ENCODE assay signal across 8 mouse cellular contexts in genomic region chr3:87906981-87907857, GRCm38 (mm10). TPM values are rescaled to one million over a fixed set of nuclear protein-coding genes. Genes with fewer than 3 reads are reported as not detected.
DNase-seq lines count a peak whose midpoint lies in the region; ATAC-seq and TF ChIP-seq lines count a peak whose summit lies in the region.

No protein-coding gene starts in this region.

- peak overlapping the region; percentile 95 for H3ac ChIP-seq in myocyte (ENCODE audit: control insufficient read depth, insufficient read length)

- peak overlapping the region; percentile 94 for H3K27ac ChIP-seq in hindbrain, embryonic 11.5 days (ENCODE audit: low read depth, low read length)
- peak overlapping the region; percentile 97 for H3K27ac ChIP-seq in limb, embryonic 15.5 days

- TF ChIP-seq POLR2A in myocyte (IDR thresholded peaks at IDR 0.05; ENCODE audit: insufficient read length, low read depth) = peak; percentile 40

- peak overlapping the region; percentile 88 for H3K4me2 ChIP-seq in hindbrain, embryonic 11.5 days (replicated peaks; ENCODE audit: low read depth, low read length)
- H3K4me2 ChIP-seq in limb, embryonic 15.5 days = peak overlapping the region; percentile 63
- H3K4me2 ChIP-seq in myocyte (ENCODE audit: low read depth) = peak overlapping the region; percentile 94

- no peaks in the 10 kb centered on the region for H3K27me3 ChIP-seq in hindbrain, embryonic 11.5 days (ENCODE audit: control insufficient read depth, insufficient read depth, low read length)
- no peaks in the 10 kb centered on the region for H3K27me3 ChIP-seq in limb, embryonic 15.5 days
- no peaks in the 10 kb centered on the region for H3K27me3 ChIP-seq in myocyte (ENCODE audit: control insufficient read depth, insufficient read depth, insufficient read length)

- H3K36me3 ChIP-seq in hindbrain, embryonic 11.5 days (ENCODE audit: control insufficient read depth, insufficient read depth, low read length) = no peaks in the 10 kb centered on the region
- no peaks in the 10 kb centered on the region for H3K36me3 ChIP-seq in limb, embryonic 15.5 days
- no peaks in the 10 kb centered on the region for H3K36me3 ChIP-seq in myocyte (ENCODE audit: control insufficient read depth, insufficient read depth)

- peak overlapping the region; percentile 79 for H3K4me3 ChIP-seq in hindbrain, embryonic 11.5 days (ENCODE audit: low read depth, low read length)
- H3K4me3 ChIP-seq in limb, embryonic 15.5 days = peak overlapping the region; percentile 80
- H3K4me3 ChIP-seq in myocyte = peak overlapping the region; percentile 76

- H3K79me2 ChIP-seq in myocyte (ENCODE audit: control insufficient read depth, insufficient read depth) = peaks cover 57% of the 10 kb centered on the region

- WGBS in hindbrain, embryonic 11.5 days = under 1% methylated on average over 27 of the region's 27 CpGs
- under 1% methylated on average over 27 of the region's 27 CpGs for WGBS in limb, embryonic 15.5 days

- peak; percentile 35 for ATAC-seq in erythroblast, adult 5-6 weeks (replicated peaks; ENCODE audit: low FRiP score, poor library complexity, severe bottlenecking)
- ATAC-seq in hindbrain, embryonic 11.5 days (ENCODE audit: low FRiP score) = no peak
- ATAC-seq in limb, embryonic 15.5 days (ENCODE audit: insufficient number of reproducible peaks, low FRiP score, low TSS enrichment, low read depth) = no peak
- ATAC-seq in megakaryocyte-erythroid progenitor cell, adult 5-6 weeks (replicated peaks; ENCODE audit: low FRiP score, low TSS enrichment, poor library complexity, severe bottlenecking) = no peak

- peaks cover 17% of the 10 kb centered on the region for H3K4me1 ChIP-seq in hindbrain, embryonic 11.5 days (replicated peaks; ENCODE audit: control insufficient read depth, insufficient read depth, low read length)
- H3K4me1 ChIP-seq in limb, embryonic 15.5 days = peaks cover 40% of the 10 kb centered on the region

- peak overlapping the region; percentile 94 for H3K9ac ChIP-seq in hindbrain, embryonic 11.5 days (ENCODE audit: low read depth, low read length)
- H3K9ac ChIP-seq in limb, embryonic 15.5 days = peak overlapping the region; percentile 83

- peak; percentile 40 for DNase-seq in layer of hippocampus, postnatal 36 days
- no peak for DNase-seq in layer of hippocampus, adult 9-10 months (ENCODE audit: low spot score)
- DNase-seq in R1 (ENCODE audit: low read depth, low spot score) = peak; percentile 83
- DNase-seq in hindbrain, embryonic 11.5 days (ENCODE audit: low spot score) = peak; percentile 54

- no peaks in the 10 kb centered on the region for H3K9me3 ChIP-seq in hindbrain, embryonic 11.5 days (ENCODE audit: control insufficient read depth, low read length)
- H3K9me3 ChIP-seq in limb, embryonic 15.5 days = no peaks in the 10 kb centered on the region

TF ChIP-seq in myocyte, 11 proteins besides CTCF, POLR2A, EP300 and RAD21:
- TF ChIP-seq CEBPB (IDR thresholded peaks at IDR 0.05; ENCODE audit: insufficient read depth, poor library complexity, severe bottlenecking) = no peak
- TF ChIP-seq E2F4 (IDR thresholded peaks at IDR 0.05; ENCODE audit: insufficient read depth) = no peak
- TF ChIP-seq TCF3 (IDR thresholded peaks at IDR 0.05; ENCODE audit: insufficient read length, low read depth) = no peak
- no peak for TF ChIP-seq TCF12 (IDR thresholded peaks at IDR 0.05; ENCODE audit: insufficient read depth, poor library complexity, severe bottlenecking)

RNA-seq across cellular contexts. Expression of gene Hdgf, which starts 1.1 kb away (rescaled TPM):
- total RNA-seq in layer of hippocampus, postnatal 36 days (2021) = 100 to 1,000 TPM; 140 to 149 TPM
- total RNA-seq in erythroblast, adult 5-6 weeks (2015; ENCODE audit: low replicate concordance) = 99.5 and 116 TPM in 2 replicates
- 131 and 168 TPM in 2 replicates for total RNA-seq in erythroblast, adult 5-6 weeks (2017; ENCODE audit: low replicate concordance)
- polyA plus RNA-seq in hindbrain, embryonic 11.5 days (2014; fragmentation: Nextera tagmentation; extraction: Ambion mirVana) = 202 and 246 TPM in 2 replicates
- 223 and 241 TPM in 2 replicates for polyA plus RNA-seq in limb, embryonic 15.5 days (2015; fragmentation: Nextera tagmentation; extraction: Ambion mirVana)
- polyA plus RNA-seq in myocyte (2012; fragmentation: generic; extraction: Trizol) = 200 TPM
- total RNA-seq in megakaryocyte-erythroid progenitor cell, adult 5-6 weeks (2014; fragmentation: Nextera tagmentation) = 676 and 813 TPM in 2 replicates
- 908 and 1,020 TPM in 2 replicates for total RNA-seq in megakaryocyte-erythroid progenitor cell, adult 5-6 weeks (2017)

RNA-seq across cellular contexts. Expression of gene Mrpl24, which starts 12.1 kb away (rescaled TPM):
- total RNA-seq in layer of hippocampus, postnatal 36 days (2021) = 10 to 100 TPM; 54.7 to 59.8 TPM
- 24.0 and 39.1 TPM in 2 replicates for total RNA-seq in erythroblast, adult 5-6 weeks (2015; ENCODE audit: low replicate concordance)
- total RNA-seq in erythroblast, adult 5-6 weeks (2017; ENCODE audit: low replicate concordance) = 16.0 and 23.0 TPM in 2 replicates
- 78.4 and 83.6 TPM in 2 replicates for polyA plus RNA-seq in hindbrain, embryonic 11.5 days (2014; fragmentation: Nextera tagmentation; extraction: Ambion mirVana)
- 62.9 and 64.3 TPM in 2 replicates for polyA plus RNA-seq in limb, embryonic 15.5 days (2015; fragmentation: Nextera tagmentation; extraction: Ambion mirVana)
- polyA plus RNA-seq in myocyte (2012; fragmentation: generic; extraction: Trizol) = 114 TPM
- total RNA-seq in megakaryocyte-erythroid progenitor cell, adult 5-6 weeks (2014; fragmentation: Nextera tagmentation) = 147 and 201 TPM in 2 replicates
- 116 and 118 TPM in 2 replicates for total RNA-seq in megakaryocyte-erythroid progenitor cell, adult 5-6 weeks (2017)

RNA-seq across cellular contexts. Expression of gene Prcc, which starts 21.8 kb away (rescaled TPM):
- total RNA-seq in layer of hippocampus, postnatal 36 days (2021) = 10 to 100 TPM; 58.3 to 58.6 TPM
- 13.2 and 14.8 TPM in 2 replicates for total RNA-seq in erythroblast, adult 5-6 weeks (2015; ENCODE audit: low replicate concordance)
- total RNA-seq in erythroblast, adult 5-6 weeks (2017; ENCODE audit: low replicate concordance) = 17.4 and 17.8 TPM in 2 replicates
- polyA plus RNA-seq in hindbrain, embryonic 11.5 days (2014; fragmentation: Nextera tagmentation; extraction: Ambion mirVana) = 17.6 and 18.6 TPM in 2 replicates
- 13.1 and 15.0 TPM in 2 replicates for polyA plus RNA-seq in limb, embryonic 15.5 days (2015; fragmentation: Nextera tagmentation; extraction: Ambion mirVana)
- polyA plus RNA-seq in myocyte (2012; fragmentation: generic; extraction: Trizol) = 46.3 TPM
- 39.9 and 52.2 TPM in 2 replicates for total RNA-seq in megakaryocyte-erythroid progenitor cell, adult 5-6 weeks (2014; fragmentation: Nextera tagmentation)
- 30.1 and 48.5 TPM in 2 replicates for total RNA-seq in megakaryocyte-erythroid progenitor cell, adult 5-6 weeks (2017)

RNA-seq across cellular contexts. Expression of gene Isg20l2, which starts 22.9 kb away (rescaled TPM):
- 10 to 100 TPM; 15.0 TPM for total RNA-seq in layer of hippocampus, postnatal 36 days (2021)
- total RNA-seq in erythroblast, adult 5-6 weeks (2015; ENCODE audit: low replicate concordance) = 8.6 and 10.7 TPM in 2 replicates
- total RNA-seq in erythroblast, adult 5-6 weeks (2017; ENCODE audit: low replicate concordance) = 5.6 and 11.6 TPM in 2 replicates
- polyA plus RNA-seq in hindbrain, embryonic 11.5 days (2014; fragmentation: Nextera tagmentation; extraction: Ambion mirVana) = 42.5 and 55.2 TPM in 2 replicates
- 48.5 and 56.0 TPM in 2 replicates for polyA plus RNA-seq in limb, embryonic 15.5 days (2015; fragmentation: Nextera tagmentation; extraction: Ambion mirVana)
- 19.4 TPM for polyA plus RNA-seq in myocyte (2012; fragmentation: generic; extraction: Trizol)
- total RNA-seq in megakaryocyte-erythroid progenitor cell, adult 5-6 weeks (2014; fragmentation: Nextera tagmentation) = 65.1 and 78.0 TPM in 2 replicates
- 60.4 and 61.7 TPM in 2 replicates for total RNA-seq in megakaryocyte-erythroid progenitor cell, adult 5-6 weeks (2017)

RNA-seq across cellular contexts. Expression of gene Rrnad1, which starts 23.3 kb away (rescaled TPM):
- 10 to 100 TPM; 23.5 to 27.9 TPM for total RNA-seq in layer of hippocampus, postnatal 36 days (2021)
- total RNA-seq in erythroblast, adult 5-6 weeks (2015; ENCODE audit: low replicate concordance) = 0.58 and 1.7 TPM in 2 replicates
- total RNA-seq in erythroblast, adult 5-6 weeks (2017; ENCODE audit: low replicate concordance) = 2.4 and 3.2 TPM in 2 replicates
- polyA plus RNA-seq in hindbrain, embryonic 11.5 days (2014; fragmentation: Nextera tagmentation; extraction: Ambion mirVana) = 13.7 and 17.9 TPM in 2 replicates
- polyA plus RNA-seq in limb, embryonic 15.5 days (2015; fragmentation: Nextera tagmentation; extraction: Ambion mirVana) = 18.4 and 18.5 TPM in 2 replicates
- polyA plus RNA-seq in myocyte (2012; fragmentation: generic; extraction: Trizol) = 7.0 TPM
- total RNA-seq in megakaryocyte-erythroid progenitor cell, adult 5-6 weeks (2014; fragmentation: Nextera tagmentation) = 26.9 and 34.3 TPM in 2 replicates
- 4.1 and 10.0 TPM in 2 replicates for total RNA-seq in megakaryocyte-erythroid progenitor cell, adult 5-6 weeks (2017)
